8 mouse cellular contexts compared by ENCODE assay signal in genomic region chr3:63610113-63610919, GRCm38 (mm10).
DNase-seq lines count a peak whose midpoint lies in the region; ATAC-seq and TF ChIP-seq lines count a peak whose summit lies in the region.
"Had no signal": no experiment of that assay in that cellular context is flagged by ENCODE, and none has a peak within 500 bp of the region (broad histone marks: within the 10 kb centered on the region; RNA-seq: fewer than 3 reads in every experiment).

No protein-coding gene starts in this region.

- ATAC-seq in kidney, embryonic 16.5 days (ENCODE audit: low FRiP score, low TSS enrichment), result peak; percentile 60
- ATAC-seq in forebrain, embryonic 13.5 days, result peak; percentile 25; the same call in 1 of the 2 replicates
- ATAC-seq in limb, embryonic 14.5 days (ENCODE audit: low FRiP score, low read depth), result peak; percentile 15; the same call in 1 of the 2 replicates
- ATAC-seq: liver, embryonic 12.5 days had no signal

- H3K4me1 ChIP-seq in kidney, embryonic 16.5 days (ENCODE audit: insufficient read depth, low read length), result peaks cover 15% of the 10 kb centered on the region
- H3K4me1 ChIP-seq in forebrain, embryonic 13.5 days, result peaks cover 7% of the 10 kb centered on the region
- H3K4me1 ChIP-seq in limb, embryonic 14.5 days (ENCODE audit: control insufficient read depth, insufficient read depth, low read length), result peaks cover 11% of the 10 kb centered on the region
- H3K4me1 ChIP-seq: liver, embryonic 12.5 days had no signal

- H3K9me3 ChIP-seq in kidney, embryonic 16.5 days (ENCODE audit: low read length), result no peaks in the 10 kb centered on the region
- no peaks in the 10 kb centered on the region for H3K9me3 ChIP-seq in forebrain, embryonic 13.5 days (replicated peaks)
- no peaks in the 10 kb centered on the region for H3K9me3 ChIP-seq in limb, embryonic 14.5 days (ENCODE audit: control insufficient read depth, low read length)
- H3K9me3 ChIP-seq: liver, embryonic 12.5 days had no signal

- DNase-seq in kidney, postnatal 25 days, result no peak
- peak; percentile 53 for DNase-seq in brain, embryonic 14.5 days (ENCODE audit: low read depth)
- DNase-seq in limb, embryonic 14.5 days (ENCODE audit: low spot score), result no peak
- DNase-seq in cerebellum, adult 8-10 months, result no peak
- DNase-seq in layer of hippocampus, adult 8-10 months (ENCODE audit: low spot score in 2 of 2), result no peak

- no peaks in the 10 kb centered on the region for H3K36me3 ChIP-seq in kidney, embryonic 16.5 days (ENCODE audit: insufficient read depth, low read length)
- no peaks in the 10 kb centered on the region for H3K36me3 ChIP-seq in forebrain, embryonic 13.5 days (ENCODE audit: poor library complexity, severe bottlenecking)
- no peaks in the 10 kb centered on the region for H3K36me3 ChIP-seq in limb, embryonic 14.5 days (ENCODE audit: control insufficient read depth, insufficient read depth, low read length)
- H3K36me3 ChIP-seq: liver, embryonic 12.5 days had no signal

- H3K4me3 ChIP-seq in kidney, embryonic 16.5 days (ENCODE audit: low read length), result peak overlapping the region; percentile 32; the same call in 1 of the 2 replicates
- no peak overlapping the region for H3K4me3 ChIP-seq in forebrain, embryonic 13.5 days
- 0 out of 2 replicates have a peak overlapping the region, but pooled peaks have one; percentile 4 for H3K4me3 ChIP-seq in limb, embryonic 14.5 days (replicated peaks; ENCODE audit: low read length)
- H3K4me3 ChIP-seq: liver, embryonic 12.5 days had no signal

- H3K4me2 ChIP-seq in kidney, embryonic 16.5 days (replicated peaks; ENCODE audit: low read depth, low read length), result peak overlapping the region; percentile 41
- H3K4me2 ChIP-seq in forebrain, embryonic 13.5 days, result no peak overlapping the region
- peak overlapping the region; percentile 30 for H3K4me2 ChIP-seq in limb, embryonic 14.5 days (replicated peaks; ENCODE audit: low read depth, low read length, severe bottlenecking)

- TF ChIP-seq POLR2A in brain, embryonic 14.5 days (IDR thresholded peaks at IDR 0.05; ENCODE audit: borderline replicate concordance, extremely low read depth, insufficient read depth, insufficient read length, poor library complexity, severe bottlenecking), result no peak
- TF ChIP-seq POLR2A in limb, embryonic 14.5 days (IDR thresholded peaks at IDR 0.05; ENCODE audit: borderline replicate concordance, extremely low read depth, insufficient read depth, insufficient read length), result no peak

- no peaks in the 10 kb centered on the region for H3K27me3 ChIP-seq in kidney, embryonic 16.5 days (ENCODE audit: insufficient read depth, low read length)
- no peaks in the 10 kb centered on the region for H3K27me3 ChIP-seq in forebrain, embryonic 13.5 days
- H3K27me3 ChIP-seq in limb, embryonic 14.5 days (ENCODE audit: control insufficient read depth, insufficient read depth, low read length), result no peaks in the 10 kb centered on the region
- H3K27me3 ChIP-seq: liver, embryonic 12.5 days had no signal

- H3K9ac ChIP-seq in kidney, embryonic 16.5 days (replicated peaks; ENCODE audit: low read length), result no peak overlapping the region
- H3K9ac ChIP-seq in forebrain, embryonic 13.5 days, result no peak overlapping the region
- no peak overlapping the region for H3K9ac ChIP-seq in limb, embryonic 14.5 days (ENCODE audit: low read depth, low read length, severe bottlenecking)
- H3K9ac ChIP-seq: liver, embryonic 12.5 days had no signal

- no peak for TF ChIP-seq CTCF in brain, embryonic 14.5 days (IDR thresholded peaks at IDR 0.05; ENCODE audit: borderline replicate concordance, extremely low read depth, insufficient read depth, insufficient read length)

- H3K27ac ChIP-seq in kidney, embryonic 16.5 days (ENCODE audit: low read length), result 0 out of 2 replicates have a peak overlapping the region, but pooled peaks have one; percentile 27
- H3K27ac ChIP-seq in forebrain, embryonic 13.5 days, result no peak overlapping the region
- H3K27ac ChIP-seq in limb, embryonic 14.5 days (replicated peaks; ENCODE audit: low read depth, low read length), result no peak overlapping the region
- H3K27ac ChIP-seq: liver, embryonic 12.5 days had no signal

- WGBS in kidney, embryonic 16.5 days, result 29% methylated on average over 5 of the region's 5 CpGs
- 39% methylated on average over 5 of the region's 5 CpGs for WGBS in forebrain, embryonic 13.5 days
- 15% methylated on average over 5 of the region's 5 CpGs for WGBS in limb, embryonic 14.5 days
